Mouse (Mus musculus): ENCODE results near the gene Olfr993. TPM values are rescaled to one million over a fixed set of nuclear protein-coding genes. Genes with fewer than 3 reads are reported as not detected.

Gene Olfr993
- polyA plus RNA-seq (2012; ENCODE audit: low replicate concordance) = not detected in 2 replicates

GRCm38 (mm10) chr2:85414777-85415176, at the start of gene Olfr993:
TSS of gene Olfr993 (minus strand) at chr2:85414877.

DNA sequence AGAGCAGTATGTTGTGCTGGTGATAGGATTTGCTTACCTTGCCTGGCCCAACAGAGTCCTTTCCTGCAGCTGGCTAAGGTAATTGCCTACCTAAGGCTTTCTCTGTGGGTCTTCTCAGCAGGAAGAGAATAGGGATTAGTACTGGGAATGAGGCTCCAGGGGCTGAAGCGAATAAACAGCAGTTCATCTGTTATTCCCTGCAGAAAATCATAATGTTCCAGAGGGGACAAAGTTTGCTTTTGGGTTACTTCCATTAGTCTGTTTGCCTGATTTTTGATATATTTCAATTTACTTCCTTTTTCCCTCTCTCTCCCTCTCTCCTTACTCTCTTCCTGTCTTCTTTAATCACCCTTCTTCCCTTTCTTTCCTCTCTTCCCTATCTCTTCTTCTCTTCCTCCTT, 28.9 kb upstream of the Olfr993 start, which contains the start of gene Olfr995:
Gene Olfr995, minus strand, starts transcription at position 101 of the 400 bp plus-strand sequence.

GRCm38 (mm10) chr2:85436351-85436750, 21.7 kb upstream of the Olfr993 start, which contains the start of gene Olfr994:
TSS of gene Olfr994 (minus strand) at chr2:85436451.

GRCm38 (mm10) chr2:85409369-85409768, 5.3 kb downstream of the Olfr993 start, which contains the start of gene Olfr992:
TSS of gene Olfr992 (minus strand) at chr2:85409469.

Other genes starting within 250 kb of the Olfr993 start
- 0.20 TPM in 1 of 2 replicates, not detected in the other for gene Lrrc55, start 217.7 kb downstream of the Olfr993 start, polyA plus RNA-seq (2012; ENCODE audit: low replicate concordance)
- gene Olfr987, start 75.6 kb downstream of the Olfr993 start, polyA plus RNA-seq (2012; ENCODE audit: low replicate concordance) = not detected in 2 replicates
- not detected in 2 replicates for gene Olfr988, start 51.6 kb downstream of the Olfr993 start, polyA plus RNA-seq (2012; ENCODE audit: low replicate concordance)
- not detected in 2 replicates for gene Olfr992, start 5.4 kb downstream of the Olfr993 start, polyA plus RNA-seq (2012; ENCODE audit: low replicate concordance)
- gene Olfr994, start 21.6 kb upstream of the Olfr993 start, polyA plus RNA-seq (2012; ENCODE audit: low replicate concordance) = not detected in 2 replicates
- not detected in 2 replicates for gene Olfr995, start 28.8 kb upstream of the Olfr993 start, polyA plus RNA-seq (2012; ENCODE audit: low replicate concordance)
- not detected in 2 replicates for gene 4833423E24Rik, start 104.1 kb upstream of the Olfr993 start, polyA plus RNA-seq (2012; ENCODE audit: low replicate concordance)
- gene Olfr996, start 164.3 kb upstream of the Olfr993 start, polyA plus RNA-seq (2012; ENCODE audit: low replicate concordance) = not detected in 2 replicates
- gene Olfr998, start 174.1 kb upstream of the Olfr993 start, polyA plus RNA-seq (2012; ENCODE audit: low replicate concordance) = not detected in 2 replicates
- gene Olfr1000, start 197.0 kb upstream of the Olfr993 start, polyA plus RNA-seq (2012; ENCODE audit: low replicate concordance) = not detected in 2 replicates
- gene Olfr1002, start 235.8 kb upstream of the Olfr993 start, polyA plus RNA-seq (2012; ENCODE audit: low replicate concordance) = not detected in 2 replicates
- gene Olfr154, start 249.6 kb upstream of the Olfr993 start, polyA plus RNA-seq (2012; ENCODE audit: low replicate concordance) = not detected in 2 replicates